Mouse (Mus musculus) spleen, adult 18-20 months (tissue): ENCODE measurements around the gene Ndufb2.

Source experiments
- DNase-seq, 2 experiments: peaks; one replicate each; pipeline ENCODE4 v3.0.0; 2022; ENCODE audit warnings: mixed read lengths in 2 of 2

The Ndufb2 gene

DNA sequence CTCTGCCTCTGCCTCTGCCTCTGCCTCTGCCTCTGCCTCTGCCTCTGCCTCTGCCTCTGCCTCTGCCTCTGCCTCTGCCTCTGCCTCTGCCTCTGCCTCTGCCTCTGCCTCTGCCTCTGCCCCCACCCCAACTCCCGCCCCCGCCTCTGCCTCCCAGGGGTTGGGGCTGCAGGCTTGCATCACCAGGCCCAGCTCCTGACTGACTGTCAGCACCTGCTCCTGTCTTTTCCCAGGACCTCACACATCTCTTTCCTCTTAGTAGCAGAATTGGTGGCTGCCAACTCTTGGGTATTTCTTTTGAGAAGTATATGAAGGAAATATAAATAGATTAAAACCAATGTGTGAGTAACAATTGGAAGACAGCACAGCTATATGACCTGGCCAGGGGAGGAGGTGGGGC, 11.8 kb upstream of the Ndufb2 start:
- DNase-seq = no peak

DNA sequence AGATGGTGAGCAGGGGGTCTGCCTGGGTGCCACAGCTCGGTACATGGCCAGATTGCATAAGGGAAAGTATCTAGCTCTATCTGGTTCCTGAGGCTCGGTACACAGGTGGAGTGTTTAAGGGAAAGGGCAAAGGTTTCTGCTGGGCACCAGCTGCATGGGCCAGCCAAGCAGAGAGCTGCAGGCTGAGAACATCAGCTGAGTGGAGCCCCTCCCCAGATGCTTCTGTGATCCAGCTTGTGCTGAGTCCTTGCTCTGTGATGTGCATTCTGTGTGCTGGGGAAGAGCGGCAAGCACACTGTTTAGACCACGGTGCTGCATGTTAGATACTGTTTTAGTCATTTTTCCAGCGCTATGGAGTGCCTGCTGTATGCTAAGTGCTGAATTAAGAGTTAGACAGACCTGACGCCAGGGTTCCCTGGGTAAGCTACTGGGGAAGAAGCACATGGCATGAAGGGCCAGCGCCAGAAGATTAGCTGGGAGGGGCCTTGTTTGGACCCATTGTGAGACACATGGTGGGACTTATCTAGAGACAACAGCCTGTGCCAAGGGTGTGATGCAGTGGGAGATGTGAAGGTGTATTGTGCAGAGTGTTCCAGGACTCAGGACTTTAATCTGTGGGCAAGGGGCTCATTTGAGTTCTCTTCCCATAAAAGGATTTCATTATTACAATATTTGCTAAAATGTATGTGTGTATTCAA, 11.1 kb upstream of the Ndufb2 start:
- no peak for DNase-seq

- DNase-seq = no peak
These were observed 6.9 kb upstream of the Ndufb2 start, which contains the start of gene Gm42420 for GRCm38 (mm10) chr6:39585517-39585916. Gene Gm42420 (plus strand): TSS chr6:39585753.

- DNase-seq = no peak
These were observed 893 bp upstream of the Ndufb2 start for GRCm38 (mm10) chr6:39591481-39591880.

DNA sequence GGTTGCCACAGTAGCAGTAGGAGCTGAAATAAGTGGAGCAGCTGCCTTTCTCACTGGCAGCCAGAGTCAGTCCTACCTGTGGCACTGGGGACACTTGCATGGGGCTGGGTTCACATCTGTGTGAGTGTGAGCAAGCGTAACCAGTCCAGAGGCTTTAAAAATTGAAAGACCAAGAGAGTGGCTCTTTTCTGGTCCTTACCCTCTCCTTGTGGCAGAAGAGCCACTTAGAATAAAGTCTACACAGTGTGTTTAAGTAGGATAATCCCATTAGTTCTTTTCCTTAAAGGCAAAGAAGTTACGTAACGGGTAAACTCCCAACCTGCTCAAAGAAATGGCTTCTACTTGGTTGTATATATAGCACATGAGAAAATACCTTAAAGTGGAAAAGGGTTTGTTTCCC, 8.5 kb downstream of the Ndufb2 start:
- DNase-seq = no peak

GRCm38 (mm10) chr6:39601828-39602227, 9.5 kb downstream of the Ndufb2 start:
- DNase-seq = no peak

DNA sequence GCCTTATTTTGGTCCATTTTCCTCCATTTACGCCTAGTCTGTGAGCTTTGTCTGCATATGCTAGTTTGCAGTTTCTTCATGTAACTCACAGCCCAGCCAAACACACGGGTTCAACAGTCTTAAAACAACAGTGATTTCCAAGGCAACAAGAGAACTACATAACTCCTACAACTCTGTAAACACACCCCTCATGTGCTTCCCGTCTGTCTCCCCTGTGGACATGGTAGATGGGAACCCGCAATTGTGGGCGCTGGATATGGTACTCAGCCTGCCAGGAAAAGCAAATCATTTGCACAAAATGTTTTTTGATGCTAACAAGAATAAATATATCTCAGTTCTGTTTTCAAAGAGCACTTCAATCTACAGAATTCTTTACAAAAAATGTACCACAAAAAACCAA, 12.2 kb downstream of the Ndufb2 start:
- no peak for DNase-seq

DNA sequence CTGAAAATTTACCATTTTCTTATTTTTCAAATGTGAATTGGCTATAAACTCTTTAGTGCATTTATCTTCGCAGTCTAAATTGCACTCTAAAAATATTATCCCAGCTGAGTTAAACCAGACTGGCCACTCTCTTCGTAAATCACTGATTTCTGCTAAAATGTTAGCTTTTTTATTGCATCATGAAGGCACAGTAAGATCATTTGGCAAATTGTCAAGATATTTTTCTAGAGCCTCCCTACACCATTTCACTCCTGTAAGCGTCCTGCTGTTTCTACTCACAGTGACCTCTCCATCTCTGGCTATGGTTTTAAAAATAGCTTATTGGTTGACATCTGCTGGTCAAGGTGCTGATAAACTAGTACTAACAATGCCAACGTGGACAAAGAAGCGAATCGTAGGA, 13.7 kb downstream of the Ndufb2 start:
- no peak for DNase-seq

GRCm38 (mm10) chr6:39606862-39607261, 14.5 kb downstream of the Ndufb2 start:
- DNase-seq = peak in 1 of 2 experiments; percentile 24

- no peak for DNase-seq
These were observed 15.0 kb downstream of the Ndufb2 start for GRCm38 (mm10) chr6:39607365-39607764.

GRCm38 (mm10) chr6:39610207-39610606, 17.8 kb downstream of the Ndufb2 start:
- no peak for DNase-seq

DNA sequence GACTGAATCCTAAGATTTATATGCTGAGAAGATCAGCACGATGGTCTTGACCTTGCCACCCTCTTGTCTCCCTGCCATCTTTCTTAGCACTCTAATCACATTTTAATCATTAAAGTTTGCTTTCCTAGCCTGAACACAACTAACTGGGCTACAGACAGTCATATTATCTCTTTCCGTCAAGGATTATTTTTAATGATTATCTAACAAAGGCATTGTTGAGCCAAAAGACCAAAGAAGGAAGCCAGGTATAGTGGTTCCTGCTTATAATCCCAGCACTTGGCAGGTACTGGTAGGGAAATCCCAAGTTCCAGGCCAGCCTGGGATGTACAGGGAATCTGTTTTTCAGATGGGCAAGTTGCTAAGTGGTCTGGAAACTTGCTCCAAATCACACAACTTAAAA, 18.9 kb downstream of the Ndufb2 start:
- no peak for DNase-seq
